Mouse (Mus musculus) cerebellum, adult 11-12 months (tissue): ENCODE measurements around the gene Vmn1r178.
"Not testable (repeated sequence)": the region's sequence is repeated elsewhere in the genome, so short reads cannot be mapped to it uniquely, and the experiment has no call there.

ENCODE experiments used
- DNase-seq: peaks from one replicate; pipeline ENCODE4 v3.0.0; 2022

The Vmn1r178 gene

GRCm38 (mm10) chr7:23891709-23892108, at the start of gene Vmn1r178:
TSS of gene Vmn1r178 (plus strand) at chr7:23892009.
- DNase-seq: no peak

GRCm38 (mm10) chr7:23866349-23866748, 25.5 kb upstream of the Vmn1r178 start, which contains the start of gene Vmn1r177:
TSS of gene Vmn1r177 (minus strand) at chr7:23866449.
- not testable (repeated sequence) for DNase-seq

GRCm38 (mm10) chr7:23876918-23877317, 14.9 kb upstream of the Vmn1r178 start:
- not testable (repeated sequence) for DNase-seq

GRCm38 (mm10) chr7:23926678-23927077, 34.9 kb downstream of the Vmn1r178 start, which contains the start of gene Vmn1r179:
TSS of gene Vmn1r179 (plus strand) at chr7:23926978.
- DNase-seq: no peak
